Mouse (Mus musculus): ENCODE measurements around the gene Mpnd. TPM values are rescaled to one million over a fixed set of nuclear protein-coding genes. Genes with fewer than 3 reads are reported as not detected.

The Mpnd gene
- total and polyA plus RNA-seq, 2 experiments from 2014 or later, result 110 to 159 TPM

- WGBS, result 78% methylated on average over 5 of the region's 5 CpGs
- no peak for ATAC-seq
- H3K9ac ChIP-seq, result no peak overlapping the region
Measured at GRCm38 (mm10) chr17:56024931-56025330, 19.4 kb downstream of the Mpnd start.

DNA sequence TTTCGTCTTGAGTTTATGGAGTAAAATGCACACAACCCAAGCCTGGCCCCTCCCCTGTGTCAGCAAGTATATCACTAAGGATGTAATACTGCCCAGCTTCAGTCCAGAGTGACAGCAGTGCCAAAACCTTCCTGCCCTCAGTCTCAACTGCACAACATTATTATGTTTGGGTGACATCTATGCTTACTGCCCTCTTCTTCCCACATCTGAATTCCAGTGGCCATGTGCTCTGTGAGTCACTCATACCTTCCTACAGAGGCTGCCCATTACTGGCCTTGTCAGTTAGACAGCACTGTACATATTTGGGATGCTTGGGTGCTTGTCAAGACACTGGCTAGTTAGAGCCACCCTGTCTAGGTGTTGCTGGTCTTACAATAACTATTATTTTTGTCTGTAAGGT, 20.8 kb downstream of the Mpnd start:
- no peaks in the 10 kb centered on the region for H3K4me1 ChIP-seq (ENCODE audit: insufficient read depth)
- peaks cover 3% of the 10 kb centered on the region; the same call in 1 of the 2 replicates for H3K36me3 ChIP-seq (ENCODE audit: insufficient read depth)
- WGBS, result 90% methylated on average over 1 of the region's 1 CpGs
- no peak overlapping the region for H3K4me2 ChIP-seq (ENCODE audit: low read depth)
- no peak overlapping the region for H3K9ac ChIP-seq
- DNase-seq, result no peak
- no peak for ATAC-seq
- TF ChIP-seq CTCF (IDR thresholded peaks at IDR 0.05; ENCODE audit: low read depth), result no peak
- no peak overlapping the region for H3K4me3 ChIP-seq (ENCODE audit: low read depth, low read length)
- no peaks in the 10 kb centered on the region for H3K27me3 ChIP-seq (ENCODE audit: insufficient read depth, low read length)
- no peaks in the 10 kb centered on the region for H3K9me3 ChIP-seq (ENCODE audit: low read length)
- no peak overlapping the region for H3K27ac ChIP-seq (ENCODE audit: low read depth, low read length)

More at GRCm38 (mm10) chr17:56024931-56025330, 19.4 kb downstream of the Mpnd start:
- TF ChIP-seq CTCF (IDR thresholded peaks at IDR 0.05; ENCODE audit: low read depth), result no peak
- Histone ChIP-seq H3K4me3 (ENCODE audit: low read depth, low read length) (no peak overlapping the region), H3K36me3 (ENCODE audit: insufficient read depth) (peaks cover 5% of the 10 kb centered on the region; the same call in 1 of the 2 replicates), H3K4me2 (ENCODE audit: low read depth) (no peak overlapping the region), H3K4me1 (ENCODE audit: insufficient read depth) (no peaks in the 10 kb centered on the region), H3K27ac (ENCODE audit: low read depth, low read length) (no peak overlapping the region), H3K27me3 (ENCODE audit: insufficient read depth, low read length) (no peaks in the 10 kb centered on the region), H3K9me3 (ENCODE audit: low read length) (no peaks in the 10 kb centered on the region)
- DNase-seq, result no peak

DNA sequence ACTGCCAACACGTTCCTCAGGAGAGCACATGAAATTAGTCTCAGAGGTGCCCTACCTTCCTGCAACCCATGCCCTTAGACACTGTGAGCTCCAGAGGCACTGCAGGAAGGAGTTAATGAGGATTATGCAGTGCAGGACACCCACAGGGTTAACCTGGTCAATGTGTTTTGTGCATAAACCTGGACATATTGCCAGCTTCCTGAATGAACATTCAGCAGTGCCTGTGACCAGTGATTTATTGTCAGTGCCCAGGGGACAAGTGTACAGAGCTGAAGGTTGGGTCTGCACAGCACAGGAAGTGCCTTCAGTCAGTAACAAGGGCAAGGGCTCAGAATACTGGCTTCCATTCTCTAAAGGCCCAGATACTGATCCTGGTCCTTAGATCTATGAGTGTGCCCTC, 21.4 kb downstream of the Mpnd start:
- Histone ChIP-seq H3K4me2 (ENCODE audit: low read depth) (no peak overlapping the region), H3K27me3 (ENCODE audit: insufficient read depth, low read length) (no peaks in the 10 kb centered on the region), H3K4me1 (ENCODE audit: insufficient read depth) (no peaks in the 10 kb centered on the region), H3K36me3 (ENCODE audit: insufficient read depth) (peaks cover 3% of the 10 kb centered on the region; the same call in 1 of the 2 replicates), H3K4me3 (ENCODE audit: low read depth, low read length) (no peak overlapping the region), H3K9ac (no peak overlapping the region), H3K27ac (ENCODE audit: low read depth, low read length) (no peak overlapping the region), H3K9me3 (ENCODE audit: low read length) (no peaks in the 10 kb centered on the region)
- WGBS, result 60% methylated on average over 1 of the region's 1 CpGs
- DNase-seq (no peak), ATAC-seq (no peak)
- no peak for TF ChIP-seq CTCF (IDR thresholded peaks at IDR 0.05; ENCODE audit: low read depth)

- Histone ChIP-seq H3K4me3 (ENCODE audit: low read depth, low read length) (no peak overlapping the region), H3K4me2 (ENCODE audit: low read depth) (no peak overlapping the region), H3K36me3 (ENCODE audit: insufficient read depth) (peaks cover 3% of the 10 kb centered on the region; the same call in 1 of the 2 replicates), H3K4me1 (ENCODE audit: insufficient read depth) (no peaks in the 10 kb centered on the region), H3K27me3 (ENCODE audit: insufficient read depth, low read length) (no peaks in the 10 kb centered on the region), H3K9me3 (ENCODE audit: low read length) (no peaks in the 10 kb centered on the region), H3K27ac (ENCODE audit: low read depth, low read length) (no peak overlapping the region), H3K9ac (no peak overlapping the region)
- ATAC-seq, result no peak
- 91% methylated on average over 5 of the region's 5 CpGs for WGBS
- TF ChIP-seq CTCF (IDR thresholded peaks at IDR 0.05; ENCODE audit: low read depth), result no peak
- no peak for DNase-seq
Measured at GRCm38 (mm10) chr17:56027801-56028441, 22.4 kb downstream of the Mpnd start.

GRCm38 (mm10) chr17:56030238-56030870, 24.8 kb downstream of the Mpnd start:
- Histone ChIP-seq H3K4me3 (ENCODE audit: low read depth, low read length) (no peak overlapping the region), H3K9ac (no peak overlapping the region), H3K36me3 (ENCODE audit: insufficient read depth) (peaks cover 12% of the 10 kb centered on the region), H3K9me3 (ENCODE audit: low read length) (no peaks in the 10 kb centered on the region), H3K27me3 (ENCODE audit: insufficient read depth, low read length) (no peaks in the 10 kb centered on the region), H3K4me1 (ENCODE audit: insufficient read depth) (no peaks in the 10 kb centered on the region; the same call in 1 of the 2 replicates), H3K4me2 (ENCODE audit: low read depth) (no peak overlapping the region), H3K27ac (ENCODE audit: low read depth, low read length) (no peak overlapping the region)
- DNase-seq (no peak), ATAC-seq (peak; percentile 9; the same call in 1 of the 2 replicates)
- WGBS, result 86% methylated on average over 9 of the region's 9 CpGs
- no peak for TF ChIP-seq CTCF (IDR thresholded peaks at IDR 0.05; ENCODE audit: low read depth)

DNA sequence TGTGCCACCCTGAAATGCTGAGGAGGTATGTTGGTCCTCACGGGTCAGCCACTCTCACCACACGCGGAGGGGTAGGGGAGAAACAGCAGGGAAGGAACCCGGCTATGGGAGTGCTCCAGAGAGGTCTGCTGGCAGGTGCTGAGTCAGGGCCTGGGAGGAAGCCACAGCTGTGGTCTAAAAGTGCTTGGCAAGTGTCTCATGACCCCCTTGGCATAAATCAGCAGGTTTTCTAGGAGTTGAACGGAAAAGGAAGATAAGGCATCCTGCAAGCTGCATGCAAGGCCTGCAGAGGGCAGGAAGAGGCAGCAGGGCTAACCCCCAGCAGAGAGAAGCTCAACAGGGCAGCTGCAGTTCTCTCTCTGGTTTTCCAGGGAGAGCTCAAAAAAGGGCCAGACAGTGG, 25.4 kb downstream of the Mpnd start:
- Histone ChIP-seq H3K9me3 (ENCODE audit: low read length) (no peaks in the 10 kb centered on the region), H3K27me3 (ENCODE audit: insufficient read depth, low read length) (no peaks in the 10 kb centered on the region), H3K36me3 (ENCODE audit: insufficient read depth) (peaks cover 12% of the 10 kb centered on the region), H3K27ac (ENCODE audit: low read depth, low read length) (no peak overlapping the region), H3K4me2 (ENCODE audit: low read depth) (no peak overlapping the region), H3K4me3 (ENCODE audit: low read depth, low read length) (no peak overlapping the region), H3K4me1 (ENCODE audit: insufficient read depth) (peaks cover 2% of the 10 kb centered on the region; the same call in 1 of the 2 replicates), H3K9ac (no peak overlapping the region)
- WGBS, result 61% methylated on average over 5 of the region's 5 CpGs
- TF ChIP-seq CTCF (IDR thresholded peaks at IDR 0.05; ENCODE audit: low read depth), result 0 out of 2 replicates have a peak, but pooled peaks have one; percentile 9
- DNase-seq, result no peak
- ATAC-seq, result no peak

- 92% methylated on average over 7 of the region's 7 CpGs for WGBS
- no peak overlapping the region for H3K27ac ChIP-seq (ENCODE audit: low read depth, low read length)
Measured at GRCm38 (mm10) chr17:56031431-56031830, 25.9 kb downstream of the Mpnd start.

More at GRCm38 (mm10) chr17:56031431-56031830, 25.9 kb downstream of the Mpnd start:
- Histone ChIP-seq H3K4me3 (ENCODE audit: low read depth, low read length) (no peak overlapping the region), H3K4me2 (ENCODE audit: low read depth) (no peak overlapping the region), H3K9ac (no peak overlapping the region), H3K27me3 (ENCODE audit: insufficient read depth, low read length) (no peaks in the 10 kb centered on the region), H3K9me3 (ENCODE audit: low read length) (no peaks in the 10 kb centered on the region), H3K4me1 (ENCODE audit: insufficient read depth) (peaks cover 2% of the 10 kb centered on the region; the same call in 1 of the 2 replicates), H3K36me3 (ENCODE audit: insufficient read depth) (peaks cover 12% of the 10 kb centered on the region)
- TF ChIP-seq CTCF (IDR thresholded peaks at IDR 0.05; ENCODE audit: low read depth), result no peak
- ATAC-seq (no peak), DNase-seq (no peak)

All from forebrain, postnatal 0 days (tissue).